Mouse (Mus musculus) right cerebral cortex, postnatal 4 days (tissue): ENCODE measurements around the gene Prdx1.

ENCODE experiments used
- DNase-seq: peaks from one replicate; pipeline ENCODE4 v3.0.0-alpha.2; 2022

The Prdx1 gene

DNA sequence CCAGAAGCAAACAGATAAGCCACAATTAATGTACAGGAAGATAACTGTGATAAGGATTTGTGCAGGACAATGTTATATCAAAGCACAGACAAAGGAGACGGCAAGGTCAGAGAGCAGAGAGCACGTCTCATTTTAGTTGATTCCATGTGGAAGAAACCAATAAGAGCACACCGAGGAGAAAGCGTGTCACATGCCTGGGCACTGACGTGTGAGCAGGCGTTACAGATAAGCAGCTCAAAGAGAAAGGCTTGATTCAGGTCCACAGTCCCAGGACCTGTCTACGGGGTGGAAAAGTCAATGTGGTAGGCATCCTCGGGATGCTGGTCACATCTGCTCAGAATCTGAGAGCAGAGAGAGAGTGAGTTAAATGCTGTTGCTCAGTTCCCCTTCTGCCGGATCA, 45.7 kb downstream of the Prdx1 start:
- DNase-seq = no peak

DNA sequence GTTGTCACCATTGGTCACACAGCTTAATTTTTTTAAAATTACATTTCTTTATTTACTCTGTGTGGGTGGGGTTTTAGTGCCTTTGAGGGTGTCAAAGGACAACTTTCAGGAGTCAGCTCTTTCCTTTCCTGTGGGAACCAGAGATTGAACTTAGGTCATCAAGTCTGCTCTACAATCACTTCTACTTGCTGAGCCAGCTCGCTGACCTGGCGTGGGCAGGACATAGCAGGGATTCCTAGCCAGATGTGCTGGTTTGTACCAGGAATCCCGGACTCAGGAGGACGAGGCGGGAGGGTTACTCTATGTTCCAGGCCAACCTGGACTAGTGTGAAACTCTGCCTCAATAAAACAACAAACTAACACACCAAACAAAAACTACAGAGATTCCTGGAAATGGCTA, 47.0 kb downstream of the Prdx1 start:
- DNase-seq = no peak

DNA sequence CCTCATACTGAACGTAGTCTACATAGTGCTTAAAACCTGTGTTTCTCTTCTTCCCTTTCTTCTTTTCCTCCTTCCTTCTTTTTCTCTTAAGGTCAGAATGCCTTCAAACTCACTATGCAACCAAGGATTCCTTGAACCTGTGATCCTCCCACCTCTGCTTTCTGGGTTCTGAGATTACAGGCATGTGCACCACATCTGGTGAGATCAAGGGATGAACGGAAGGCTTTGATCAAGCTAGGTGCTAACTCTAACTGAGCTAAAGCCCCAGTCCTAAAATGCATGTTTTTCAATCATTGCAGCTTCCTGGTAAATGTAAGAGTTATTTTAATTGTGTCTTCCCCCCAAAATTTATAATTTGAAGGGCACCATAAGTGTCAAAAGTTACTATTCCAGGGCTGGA, 49.7 kb downstream of the Prdx1 start:
- DNase-seq = no peak

DNA sequence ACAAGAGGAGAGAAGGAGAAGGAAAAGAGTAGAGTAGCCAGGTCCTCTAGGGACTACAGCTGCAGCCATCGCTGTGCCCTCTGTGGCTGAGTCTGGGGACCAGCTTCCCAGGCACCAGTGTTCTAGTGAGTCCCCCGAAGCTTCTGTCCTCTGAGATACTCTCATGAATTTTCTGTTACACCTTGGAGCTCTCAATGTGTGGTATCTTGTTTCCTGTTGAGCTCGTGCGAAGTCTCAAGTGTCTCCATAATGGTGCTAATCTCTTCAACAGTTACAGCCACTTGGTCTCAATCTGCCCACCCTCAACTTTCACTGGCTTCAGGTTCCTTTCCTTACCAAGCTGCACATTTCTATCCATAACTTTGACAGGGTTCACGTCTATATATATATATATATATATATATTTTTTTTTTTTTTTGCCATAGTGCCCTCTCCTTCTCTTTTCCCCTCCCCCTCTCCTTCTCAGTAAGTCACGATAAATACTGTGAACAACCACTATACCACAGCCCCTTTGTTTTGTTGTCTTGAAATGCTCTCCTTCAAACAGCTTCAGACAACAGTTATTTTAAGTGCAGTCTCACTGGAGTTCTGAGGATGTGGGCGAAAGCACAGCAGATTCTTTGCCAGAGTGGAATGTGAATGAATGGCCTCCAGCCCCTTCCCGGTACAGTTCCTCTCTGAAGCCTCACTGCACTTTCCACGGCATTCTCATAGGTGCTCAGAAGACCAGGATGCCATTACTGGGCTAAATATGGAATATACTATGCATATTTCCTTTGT, 53.8 kb downstream of the Prdx1 start:
- no peak for DNase-seq

DNA sequence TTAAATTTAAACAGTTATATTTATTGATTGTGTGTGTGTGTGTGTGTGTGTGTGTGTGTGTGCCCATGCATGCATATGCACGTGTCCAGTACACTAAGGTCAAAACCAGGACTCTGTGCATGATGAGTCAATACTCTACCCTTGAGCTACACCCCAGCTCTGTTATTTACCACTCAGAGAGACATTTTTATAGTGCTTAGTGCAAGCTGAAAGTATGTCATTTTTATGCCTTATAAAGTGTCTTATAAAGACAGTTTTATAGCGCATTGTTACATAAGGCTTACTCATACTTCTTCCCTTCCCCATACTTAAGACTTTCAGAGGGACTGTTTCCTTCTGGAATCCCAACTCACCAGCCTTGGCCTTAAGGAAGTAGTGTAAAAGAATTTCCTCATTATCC, 64.4 kb downstream of the Prdx1 start:
- no peak for DNase-seq
